Mouse (Mus musculus) lung, postnatal 14 days (tissue): ENCODE data around the gene Gm10999.
"Not testable (repeated sequence)": the region's sequence is repeated elsewhere in the genome, so short reads cannot be mapped to it uniquely, and the experiment has no call there.

Experiments used
- DNase-seq: peaks from one replicate; pipeline ENCODE4 v3.0.0; 2021

Gene Gm10999

DNA sequence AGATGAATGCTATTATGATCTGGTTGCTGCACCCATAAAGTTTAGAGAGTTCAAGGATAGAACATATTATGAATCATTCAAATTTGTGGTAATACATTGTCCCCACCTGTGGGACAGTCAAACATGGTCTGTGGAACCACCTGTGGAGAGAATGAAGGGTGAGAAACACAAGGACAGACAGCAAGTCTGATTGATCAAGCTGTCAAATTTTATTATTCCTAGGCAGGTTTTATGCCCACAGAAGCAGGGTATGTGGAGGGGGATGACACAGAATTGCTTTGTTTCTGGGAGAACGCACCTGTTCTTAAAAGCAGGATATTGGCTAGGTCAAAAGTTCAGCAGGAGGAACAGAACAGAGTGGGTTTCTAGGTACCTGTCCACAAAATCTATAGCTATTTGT lies at the start of gene Gm10999:
TSS of gene Gm10999 (minus strand) at position 101 of the 400 bp plus-strand sequence.
- no peak for DNase-seq

DNA sequence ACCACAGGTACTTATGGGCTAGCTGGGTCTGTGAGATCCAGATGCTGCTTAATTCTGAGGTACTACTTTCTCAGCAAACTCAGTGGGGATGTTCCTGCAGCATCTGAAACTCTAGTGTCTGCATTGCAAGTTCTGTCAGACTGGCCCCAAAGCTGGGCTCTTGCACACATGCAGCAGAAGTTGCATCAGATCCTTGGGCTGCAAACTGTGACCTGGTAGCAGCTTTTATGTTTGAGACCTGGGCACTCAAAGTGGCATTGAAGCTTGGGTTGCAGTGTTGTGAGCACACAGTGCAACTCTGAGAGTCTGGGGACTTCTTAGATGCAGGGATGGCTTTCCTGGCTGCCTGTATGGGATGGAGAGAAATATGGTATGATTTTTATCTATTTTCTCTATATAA lies 2.0 kb upstream of the Gm10999 start:
- no peak for DNase-seq

DNA sequence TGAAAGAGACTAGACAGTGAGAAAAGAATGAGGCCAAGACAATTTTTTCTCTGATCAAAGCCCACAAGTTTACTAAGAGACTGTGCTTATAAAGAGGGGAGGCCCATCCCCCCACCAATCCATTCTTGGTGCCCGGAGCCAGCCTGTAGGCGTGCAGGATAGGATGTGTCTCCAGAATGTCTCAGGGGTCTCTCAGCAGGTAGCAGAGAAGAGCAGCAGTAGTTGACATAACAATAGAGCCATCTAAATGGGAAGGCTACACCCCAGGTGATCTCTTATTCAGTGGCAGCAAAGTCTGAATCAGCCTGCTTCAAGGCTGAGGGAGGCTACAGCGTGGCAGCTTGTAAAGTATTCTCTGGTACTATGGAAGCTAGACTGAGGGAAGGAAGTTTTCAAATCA lies 15.7 kb downstream of the Gm10999 start:
- DNase-seq: not testable (repeated sequence)
